Mouse (Mus musculus) CD4-positive naive resting alpha-beta T cell, adult 57 days (primary cell): Measurements from ENCODE around the gene Epas1. TPM values are rescaled to one million over a fixed set of nuclear protein-coding genes. Genes with fewer than 3 reads are reported as not detected.

ENCODE experiments used
- total RNA-seq: library from RNA; stranded (reverse); gene quantifications from one replicate; pipeline ENCODE4 v1.2.4, GENCODE M21; 2023

Gene Epas1
- 15.0 TPM for total RNA-seq

GRCm38 (mm10) chr17:86753130-86753821, at the start of gene Epas1:
Epas1 (plus strand) TSS chr17:86753700.

Other genes starting within 250 kb of the Epas1 start
- gene Gm10309, start 248.5 kb upstream of the Epas1 start, total RNA-seq = not detected
- not detected for gene Tmem247, start 163.6 kb downstream of the Epas1 start, total RNA-seq
- gene Atp6v1e2, start 194.2 kb downstream of the Epas1 start, total RNA-seq = not detected
- 4.2 TPM for gene Rhoq, start 209.4 kb downstream of the Epas1 start, total RNA-seq